Mouse (Mus musculus) limb, embryonic 15.5 days (tissue): ENCODE data around the gene Mvb12b. TPM values are rescaled to one million over a fixed set of nuclear protein-coding genes. Genes with fewer than 3 reads are reported as not detected.

Source experiments
- ATAC-seq: fragments of 200-750 bp; cut with Nextera tagmentation; 2 replicates; pipeline ENCODE4 v1.8.0; 2017; ENCODE audit warnings: low read depth, moderate TSS enrichment; ENCODE audit not compliant: insufficient number of reproducible peaks, low FRiP score, low TSS enrichment
- H3K27ac ChIP-seq: fragments of 300-500 bp; sonication (generic); 2 replicates; pipeline ENCODE4 v1.5.1; 2015; ENCODE audit warnings: moderate library complexity, mild to moderate bottlenecking, inconsistent platforms
- H3K27me3 ChIP-seq: fragments of 300-500 bp; sonication (generic); 2 replicates; pipeline ENCODE4 v1.6.1; 2015; ENCODE audit warnings: inconsistent platforms
- H3K36me3 ChIP-seq: fragments of 300-500 bp; sonication (generic); 2 replicates; pipeline ENCODE4 v1.6.1; 2015; ENCODE audit warnings: inconsistent platforms
- H3K4me1 ChIP-seq: fragments of 300-500 bp; sonication (generic); 2 replicates; pipeline ENCODE4 v1.6.1; 2015; ENCODE audit warnings: inconsistent platforms
- H3K4me2 ChIP-seq: fragments of 300-500 bp; sonication (generic); 2 replicates; pipeline ENCODE4 v1.6.1; 2015; ENCODE audit warnings: mild to moderate bottlenecking, inconsistent platforms
- H3K4me3 ChIP-seq: fragments of 300-500 bp; sonication (generic); 2 replicates; pipeline ENCODE4 v1.5.1; 2015; ENCODE audit warnings: mild to moderate bottlenecking, inconsistent platforms
- H3K9ac ChIP-seq: fragments of 300-500 bp; sonication (generic); 2 replicates; pipeline ENCODE4 v1.6.1; 2015; ENCODE audit warnings: inconsistent platforms
- H3K9me3 ChIP-seq: fragments of 300-500 bp; sonication (generic); 2 replicates; pipeline ENCODE4 v1.6.1; 2016; ENCODE audit warnings: inconsistent platforms
- WGBS: fragments of 180-500 bp; shearing (Covaris S2); methylation state at CpG from one replicate; pipeline ENCODE4 v1.1.7; 2015; 5-methylcytosine and 5-hydroxymethylcytosine counted together
- polyA plus RNA-seq: library from polyadenylated mRNA; unstranded; fragments of >200 nt; fragmentation: Nextera tagmentation; extraction: Ambion mirVana; gene quantifications from 2 replicates; pipeline ENCODE4 v1.2.1, GENCODE M21; 2015

The Mvb12b gene
- polyA plus RNA-seq, 1 experiment from 2014 or later = 18.2 TPM

DNA sequence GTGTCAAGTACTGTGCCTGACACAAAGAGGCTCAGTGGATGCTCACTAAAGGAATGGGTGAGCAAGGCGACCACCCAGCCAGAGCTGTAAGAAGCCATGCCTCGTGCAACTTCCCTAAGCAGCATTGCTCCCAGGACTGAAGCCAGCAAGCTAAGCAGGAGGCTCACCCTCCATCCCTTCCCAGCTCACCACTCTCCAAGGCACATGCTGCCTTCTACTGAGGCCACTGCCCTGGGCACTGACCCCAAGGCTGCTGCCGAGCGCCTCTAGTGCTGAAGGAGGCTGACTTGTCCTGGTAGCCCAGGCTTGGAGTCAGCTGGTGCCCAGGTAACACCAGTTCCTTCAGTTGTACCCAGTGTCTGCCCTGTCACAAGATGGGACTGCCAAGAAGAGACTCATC lies 45.8 kb downstream of the Mvb12b start:
- H3K27me3 ChIP-seq = no peaks in the 10 kb centered on the region
- 86% methylated on average over 4 of the region's 4 CpGs for WGBS
- no peak overlapping the region for H3K9ac ChIP-seq
- ATAC-seq = no peak
- no peak overlapping the region for H3K27ac ChIP-seq
- H3K4me2 ChIP-seq = no peak overlapping the region
- H3K4me1 ChIP-seq = peaks cover 12% of the 10 kb centered on the region
- no peak overlapping the region for H3K4me3 ChIP-seq
- H3K36me3 ChIP-seq = 0 out of 2 replicates have a peak, but pooled peaks cover 4% of the 10 kb centered on the region
- no peaks in the 10 kb centered on the region for H3K9me3 ChIP-seq

DNA sequence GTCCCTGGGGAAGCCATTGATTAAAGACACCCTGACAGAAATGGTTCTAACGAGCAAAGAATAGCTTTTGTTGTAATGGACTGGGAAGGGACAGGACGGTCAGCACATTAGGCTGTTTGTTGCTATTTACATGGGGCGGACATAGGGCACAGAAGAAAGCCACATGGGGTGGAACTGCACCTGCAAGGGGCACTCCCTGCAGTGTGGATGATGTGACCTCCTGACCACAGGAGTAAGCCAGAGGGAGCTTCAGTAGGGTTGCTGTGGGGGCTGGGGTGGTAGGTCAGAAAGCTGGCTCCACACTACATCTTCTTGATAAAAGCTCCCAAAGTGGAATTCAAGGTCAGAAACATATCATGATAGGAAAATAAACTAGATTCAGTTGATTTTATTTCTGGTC lies 47.3 kb downstream of the Mvb12b start:
- 66% methylated on average over 3 of the region's 3 CpGs for WGBS
- 0 out of 2 replicates have a peak, but pooled peaks cover 4% of the 10 kb centered on the region for H3K36me3 ChIP-seq
- H3K27ac ChIP-seq = no peak overlapping the region
- no peak for ATAC-seq
- no peak overlapping the region for H3K9ac ChIP-seq
- H3K9me3 ChIP-seq = no peaks in the 10 kb centered on the region
- H3K4me3 ChIP-seq = no peak overlapping the region
- H3K27me3 ChIP-seq = no peaks in the 10 kb centered on the region
- peaks cover 6% of the 10 kb centered on the region; the same call in 1 of the 2 replicates for H3K4me1 ChIP-seq
- H3K4me2 ChIP-seq = no peak overlapping the region

DNA sequence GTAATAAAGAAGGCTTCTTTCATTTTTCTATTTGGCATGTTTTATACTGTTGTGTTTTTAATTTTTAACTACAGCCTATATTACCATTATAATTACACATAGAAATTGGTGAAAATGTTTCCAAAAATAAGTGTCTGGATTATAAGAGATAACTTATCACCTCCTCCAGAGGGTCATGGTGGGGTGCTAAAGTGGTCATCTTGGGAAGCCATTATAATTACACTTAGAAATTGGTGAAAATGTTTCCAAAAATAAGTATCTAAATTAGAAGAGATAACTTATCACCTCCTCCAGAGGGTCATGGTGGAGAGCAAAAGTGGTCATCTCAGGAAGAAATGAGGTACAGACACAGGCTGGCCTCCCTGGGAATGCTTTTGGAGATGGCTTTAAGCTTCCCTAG lies 48.5 kb downstream of the Mvb12b start:
- no peak for ATAC-seq
- Histone ChIP-seq H3K4me2 (no peak overlapping the region), H3K36me3 (0 out of 2 replicates have a peak, but pooled peaks cover 7% of the 10 kb centered on the region), H3K4me3 (no peak overlapping the region), H3K9me3 (no peaks in the 10 kb centered on the region), H3K27me3 (no peaks in the 10 kb centered on the region), H3K9ac (no peak overlapping the region), H3K4me1 (peaks cover 6% of the 10 kb centered on the region; the same call in 1 of the 2 replicates), H3K27ac (no peak overlapping the region)

DNA sequence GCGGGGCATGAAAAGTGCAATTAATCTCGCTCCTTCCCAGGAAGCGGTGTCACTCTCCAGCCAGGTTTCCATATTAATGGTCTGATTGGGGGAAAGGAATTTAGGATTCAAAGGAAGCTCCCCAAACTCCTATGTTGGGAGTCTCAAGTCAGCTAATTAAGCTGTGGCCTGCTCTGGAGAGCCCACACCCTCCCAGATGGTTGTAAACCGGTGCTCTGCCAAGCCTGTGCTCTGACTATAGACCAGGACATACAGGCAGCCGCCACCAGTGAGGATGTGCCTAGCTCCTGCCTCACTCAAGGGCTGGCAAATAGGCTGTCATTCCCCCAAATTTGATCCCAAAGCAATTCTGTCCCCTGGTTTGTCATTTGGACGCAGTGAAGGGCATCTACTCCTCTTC lies 50.4 kb downstream of the Mvb12b start:
- H3K4me1 ChIP-seq = peaks cover 6% of the 10 kb centered on the region; the same call in 1 of the 2 replicates
- 0 out of 2 replicates have a peak, but pooled peaks cover 7% of the 10 kb centered on the region for H3K36me3 ChIP-seq
- WGBS = 59% methylated on average over 6 of the region's 6 CpGs

DNA sequence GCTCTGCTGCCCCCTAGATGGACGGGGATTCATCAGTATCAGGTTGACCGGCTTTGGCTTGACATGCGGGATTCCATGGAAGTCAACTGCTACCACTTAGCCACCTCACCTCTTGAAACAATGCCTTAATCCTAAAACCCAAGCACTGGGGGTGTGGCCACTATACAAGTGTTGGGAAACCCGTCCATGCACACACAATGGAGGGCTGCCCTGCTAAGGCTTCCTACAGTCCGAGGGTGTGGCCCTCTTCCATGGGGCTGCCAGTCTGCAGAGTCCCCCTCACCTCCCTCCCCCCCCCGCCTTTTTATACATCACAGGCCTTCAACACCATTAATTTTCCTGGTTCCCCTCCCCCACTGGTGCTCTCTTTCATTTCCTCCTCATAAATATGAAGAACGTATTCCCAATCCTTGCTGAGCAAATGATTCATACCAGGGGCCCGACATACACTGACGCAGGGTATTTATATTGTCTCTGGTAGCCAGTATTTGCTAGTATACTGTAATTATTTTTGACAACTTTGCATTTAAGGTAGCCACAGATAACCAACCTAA lies 51.0 kb downstream of the Mvb12b start:
- Histone ChIP-seq H3K9ac (no peak overlapping the region), H3K9me3 (no peaks in the 10 kb centered on the region), H3K4me2 (no peak overlapping the region), H3K4me1 (peaks cover 6% of the 10 kb centered on the region; the same call in 1 of the 2 replicates), H3K27me3 (no peaks in the 10 kb centered on the region), H3K36me3 (0 out of 2 replicates have a peak, but pooled peaks cover 7% of the 10 kb centered on the region), H3K4me3 (no peak overlapping the region), H3K27ac (no peak overlapping the region)
- 60% methylated on average over 9 of the region's 9 CpGs for WGBS
- no peak for ATAC-seq

More for the DNA sequence above, 50.4 kb downstream of the Mvb12b start:
- Histone ChIP-seq H3K4me2 (no peak overlapping the region), H3K9ac (no peak overlapping the region), H3K27me3 (no peaks in the 10 kb centered on the region), H3K9me3 (no peaks in the 10 kb centered on the region), H3K4me3 (no peak overlapping the region), H3K27ac (no peak overlapping the region)
- no peak for ATAC-seq

DNA sequence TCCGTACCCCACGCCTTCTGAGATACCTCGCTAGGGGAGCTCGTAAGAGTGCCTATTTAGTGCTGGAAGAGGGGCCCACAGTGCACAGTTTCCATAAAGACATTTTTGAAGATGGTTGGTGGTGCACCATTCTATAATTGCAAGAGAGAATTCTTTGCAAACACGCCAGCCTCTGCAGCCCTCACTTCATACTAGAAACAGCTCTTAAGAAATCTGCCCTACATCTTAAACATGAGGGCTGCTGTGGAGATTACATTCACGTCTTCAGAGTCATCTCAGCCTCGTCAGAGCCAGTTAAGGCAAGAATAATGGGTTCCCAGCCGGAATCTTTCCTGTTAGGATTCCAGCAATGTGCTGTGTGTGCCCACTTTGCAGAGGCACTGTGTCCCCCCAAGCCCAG lies 52.7 kb downstream of the Mvb12b start:
- Histone ChIP-seq H3K9ac (no peak overlapping the region), H3K4me2 (no peak overlapping the region), H3K9me3 (no peaks in the 10 kb centered on the region), H3K27me3 (no peaks in the 10 kb centered on the region), H3K27ac (no peak overlapping the region), H3K4me1 (peaks cover 6% of the 10 kb centered on the region; the same call in 1 of the 2 replicates), H3K4me3 (no peak overlapping the region), H3K36me3 (0 out of 2 replicates have a peak, but pooled peaks cover 7% of the 10 kb centered on the region)
- no peak for ATAC-seq
- 75% methylated on average over 8 of the region's 8 CpGs for WGBS

DNA sequence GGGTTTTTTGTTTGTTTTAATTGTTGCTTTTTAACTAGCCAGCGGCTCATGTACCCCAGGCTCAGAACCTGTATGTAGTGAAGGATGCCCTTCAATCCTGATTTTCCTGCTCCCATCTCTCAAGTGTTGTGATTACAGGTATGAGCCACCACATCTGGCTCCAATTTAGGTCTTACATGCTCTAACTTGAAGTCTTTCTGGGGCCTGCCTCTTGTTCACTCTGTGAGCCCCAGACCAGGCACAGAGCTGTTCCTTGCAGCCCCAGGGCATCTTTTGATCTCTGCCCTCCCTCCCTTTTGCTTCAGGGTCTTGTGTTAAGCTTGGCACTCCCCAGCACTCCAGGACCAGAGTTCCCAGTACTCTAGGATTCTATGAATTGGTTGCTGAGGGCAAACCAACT lies 53.8 kb downstream of the Mvb12b start:
- no peak for ATAC-seq
- no peaks in the 10 kb centered on the region for H3K9me3 ChIP-seq
- peaks cover 6% of the 10 kb centered on the region; the same call in 1 of the 2 replicates for H3K4me1 ChIP-seq
- 45% methylated on average over 1 of the region's 1 CpGs for WGBS
- no peak overlapping the region for H3K9ac ChIP-seq
- H3K27ac ChIP-seq = no peak overlapping the region
- no peaks in the 10 kb centered on the region for H3K27me3 ChIP-seq
- H3K4me3 ChIP-seq = no peak overlapping the region
- no peak overlapping the region for H3K4me2 ChIP-seq
- H3K36me3 ChIP-seq = 0 out of 2 replicates have a peak, but pooled peaks cover 7% of the 10 kb centered on the region

DNA sequence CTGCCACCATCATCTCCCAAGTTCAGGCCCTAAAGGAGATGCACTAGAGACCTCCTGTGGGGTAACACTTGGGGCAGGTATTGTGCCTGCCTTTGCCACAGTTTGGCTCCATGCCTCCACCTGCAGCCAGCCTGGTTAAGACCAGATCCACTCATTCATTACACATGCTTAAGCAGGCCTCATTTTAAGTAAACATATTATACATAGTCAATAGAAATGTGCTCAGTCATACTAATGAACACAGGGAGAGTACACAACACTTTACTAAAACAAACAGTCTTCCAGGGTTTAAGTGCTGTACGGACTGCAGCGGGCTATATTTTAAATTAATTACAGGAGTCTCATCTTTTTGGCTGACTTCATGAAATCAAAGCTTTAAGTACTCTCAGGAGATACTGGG lies 57.9 kb downstream of the Mvb12b start:
- Histone ChIP-seq H3K4me2 (no peak overlapping the region), H3K27ac (no peak overlapping the region), H3K9ac (no peak overlapping the region), H3K9me3 (no peaks in the 10 kb centered on the region), H3K4me3 (no peak overlapping the region), H3K36me3 (peaks cover 26% of the 10 kb centered on the region), H3K27me3 (no peaks in the 10 kb centered on the region), H3K4me1 (peaks cover 2% of the 10 kb centered on the region; the same call in 1 of the 2 replicates)
- no peak for ATAC-seq
- WGBS = 80% methylated on average over 2 of the region's 2 CpGs

DNA sequence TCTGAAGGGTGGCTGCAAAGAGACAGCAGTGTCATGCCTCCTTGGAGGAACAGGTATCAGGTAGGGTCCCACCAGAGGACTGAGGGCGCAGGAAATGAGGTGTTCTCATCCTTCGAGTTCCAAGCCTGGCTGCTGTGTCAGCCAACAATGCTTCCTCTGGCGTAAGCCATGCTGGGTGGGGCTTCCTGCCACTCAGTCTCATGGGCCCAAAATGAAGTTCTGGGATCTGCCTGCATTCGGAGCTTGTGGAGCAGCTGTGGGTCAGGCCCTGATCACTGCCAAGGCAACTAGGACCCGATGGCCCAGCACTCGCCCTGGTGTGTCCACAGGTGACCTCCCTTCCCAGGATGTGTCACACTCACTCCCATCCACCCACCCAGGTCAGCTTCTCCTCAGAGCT lies 61.0 kb downstream of the Mvb12b start:
- 0 out of 2 replicates have a peak, but pooled peaks cover 4% of the 10 kb centered on the region for H3K27me3 ChIP-seq
- H3K9me3 ChIP-seq = no peaks in the 10 kb centered on the region
- no peak overlapping the region for H3K9ac ChIP-seq
- H3K4me2 ChIP-seq = no peak overlapping the region
- H3K4me3 ChIP-seq = no peak overlapping the region
- no peak overlapping the region for H3K27ac ChIP-seq
- no peak for ATAC-seq
- WGBS = 84% methylated on average over 6 of the region's 6 CpGs
- H3K36me3 ChIP-seq = peaks cover 42% of the 10 kb centered on the region
- peaks cover 13% of the 10 kb centered on the region for H3K4me1 ChIP-seq

DNA sequence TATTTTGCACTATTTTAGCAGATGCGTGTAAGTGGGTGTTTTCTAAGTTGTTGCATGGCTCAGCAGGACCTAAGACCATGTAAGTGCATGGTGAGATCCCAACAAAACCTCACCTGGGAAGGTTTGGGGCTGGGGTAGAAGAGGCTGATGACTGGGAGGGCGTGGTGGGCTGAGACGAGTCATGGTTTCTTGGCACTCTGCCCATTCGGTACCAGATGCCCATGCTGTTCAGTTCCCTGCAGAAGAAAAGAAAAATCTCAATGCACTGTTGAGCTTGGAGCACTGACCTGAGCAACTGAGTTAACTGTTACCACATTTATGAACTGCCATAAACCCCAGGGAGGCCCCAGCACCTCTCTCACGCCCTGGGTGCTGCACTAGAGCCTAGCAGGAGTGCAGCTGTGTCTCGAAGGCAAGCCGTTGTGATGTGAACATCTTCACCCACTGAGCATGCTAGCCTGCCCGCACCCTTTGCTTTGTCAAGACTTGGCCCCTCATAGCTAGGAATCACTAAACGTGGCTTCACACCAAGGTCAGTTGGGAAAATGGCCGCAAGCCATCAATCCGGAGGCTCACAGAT lies 62.7 kb downstream of the Mvb12b start:
- Histone ChIP-seq H3K36me3 (peaks cover 55% of the 10 kb centered on the region), H3K9me3 (no peaks in the 10 kb centered on the region), H3K27ac (no peak overlapping the region), H3K4me2 (no peak overlapping the region), H3K9ac (no peak overlapping the region), H3K4me3 (no peak overlapping the region), H3K27me3 (0 out of 2 replicates have a peak, but pooled peaks cover 4% of the 10 kb centered on the region), H3K4me1 (peaks cover 17% of the 10 kb centered on the region)
- ATAC-seq = no peak
- WGBS = 69% methylated on average over 11 of the region's 11 CpGs

DNA sequence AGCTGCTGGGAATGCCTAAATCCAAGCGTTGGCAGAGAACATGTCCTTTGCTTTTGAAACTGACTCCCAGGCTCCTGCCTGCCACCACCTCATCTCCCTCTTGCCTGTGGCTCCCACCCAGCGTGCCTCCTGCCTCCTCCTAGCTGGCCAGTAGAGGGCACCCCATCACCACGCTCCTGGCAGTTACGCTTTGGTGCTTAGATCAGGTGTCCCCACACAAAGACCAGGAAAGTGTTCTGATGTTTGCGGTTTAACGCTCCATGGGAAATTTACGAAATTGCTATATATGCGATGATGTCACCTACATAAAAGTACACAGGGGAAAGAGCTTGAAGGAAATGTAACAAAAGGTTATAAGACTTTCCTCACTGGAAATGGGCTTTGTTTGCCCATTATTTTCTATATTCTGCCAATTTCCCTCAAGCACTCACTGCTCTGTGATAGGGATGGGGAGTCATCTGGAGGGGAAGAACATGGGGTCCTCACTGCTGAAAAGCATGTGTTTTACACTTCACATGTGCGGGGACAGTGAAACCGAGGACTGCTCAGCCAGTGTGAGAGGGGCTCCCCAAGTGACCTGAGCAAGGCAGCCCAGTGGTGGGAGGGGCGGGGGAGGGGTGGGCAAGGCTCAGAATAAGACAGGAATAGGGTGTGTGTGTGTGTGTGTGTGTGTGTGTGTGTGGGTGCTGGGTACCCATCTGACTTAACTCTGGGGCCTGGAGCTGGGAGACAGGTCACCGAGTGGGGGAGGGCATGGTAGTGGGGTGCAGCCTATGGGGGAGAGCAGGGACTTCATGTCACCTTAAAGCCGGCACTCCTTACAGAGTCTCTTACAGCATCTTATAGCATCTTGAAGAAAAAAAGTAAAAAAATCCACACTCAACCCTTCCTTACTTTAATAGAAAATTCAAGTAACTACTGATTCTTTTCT lies 65.8 kb downstream of the Mvb12b start:
- peaks cover 60% of the 10 kb centered on the region for H3K36me3 ChIP-seq
- 25% methylated on average over 13 of the region's 13 CpGs for WGBS

More for the DNA sequence above, 65.8 kb downstream of the Mvb12b start:
- Histone ChIP-seq H3K9ac (no peak overlapping the region), H3K9me3 (no peaks in the 10 kb centered on the region), H3K4me3 (no peak overlapping the region), H3K27ac (no peak overlapping the region), H3K4me2 (no peak overlapping the region), H3K27me3 (0 out of 2 replicates have a peak, but pooled peaks cover 4% of the 10 kb centered on the region), H3K4me1 (peaks cover 22% of the 10 kb centered on the region)
- no peak for ATAC-seq
